Mouse (Mus musculus): ENCODE measurements around the gene Gm7347.
A peak's percentile ranks its signal among the peaks of the same experiment; 100 is the strongest.
"Not testable (repeated sequence)": the region's sequence is repeated elsewhere in the genome, so short reads cannot be mapped to it uniquely, and the experiment has no call there.

Gene Gm7347

GRCm38 (mm10) chr5:26058481-26058880, at the start of gene Gm7347:
TSS of gene Gm7347 (minus strand) at chr5:26058581.
- not testable (repeated sequence) for DNase-seq

GRCm38 (mm10) chr5:26105262-26105661, 46.9 kb upstream of the Gm7347 start, which contains the start of gene 5031410I06Rik:
TSS of gene 5031410I06Rik (minus strand) at chr5:26105362.
- DNase-seq: not testable (repeated sequence)

- DNase-seq: not testable (repeated sequence)
Observed at GRCm38 (mm10) chr5:26089191-26089590, 30.8 kb upstream of the Gm7347 start, which contains the start of gene Gm10471. TSS of gene Gm10471 (minus strand) at chr5:26089291.

- DNase-seq: not testable (repeated sequence)
Observed at GRCm38 (mm10) chr5:26079023-26079422, 20.6 kb upstream of the Gm7347 start.

- DNase-seq: no peak
Observed at GRCm38 (mm10) chr5:26070716-26071115, 12.3 kb upstream of the Gm7347 start.

- DNase-seq: not testable (repeated sequence)
Observed at GRCm38 (mm10) chr5:26039458-26039857, 18.9 kb downstream of the Gm7347 start, which contains the start of gene Speer4a. TSS of gene Speer4a (minus strand) at chr5:26039558.

- DNase-seq: not testable (repeated sequence)
Observed at GRCm38 (mm10) chr5:26022816-26023215, 35.6 kb downstream of the Gm7347 start, which contains the start of gene Gm5862. TSS of gene Gm5862 (minus strand) at chr5:26022916.

GRCm38 (mm10) chr5:26007697-26008096, 50.7 kb downstream of the Gm7347 start:
- not testable (repeated sequence) for DNase-seq

GRCm38 (mm10) chr5:26006937-26007695, 51.3 kb downstream of the Gm7347 start:
- peak; percentile 12 for DNase-seq

GRCm38 (mm10) chr5:26004698-26005097, 53.7 kb downstream of the Gm7347 start, which contains the start of gene Gm1979:
TSS of gene Gm1979 (minus strand) at chr5:26004798.
- DNase-seq: not testable (repeated sequence)
